Mouse (Mus musculus): ENCODE measurements around the gene Gm4871.

Gm4871 gene

GRCm38 (mm10) chr5:144990481-144990880 lies 42.1 kb downstream of the Gm4871 start:
- no peak for DNase-seq (ENCODE audit: low spot score in 2 of 2)

DNA sequence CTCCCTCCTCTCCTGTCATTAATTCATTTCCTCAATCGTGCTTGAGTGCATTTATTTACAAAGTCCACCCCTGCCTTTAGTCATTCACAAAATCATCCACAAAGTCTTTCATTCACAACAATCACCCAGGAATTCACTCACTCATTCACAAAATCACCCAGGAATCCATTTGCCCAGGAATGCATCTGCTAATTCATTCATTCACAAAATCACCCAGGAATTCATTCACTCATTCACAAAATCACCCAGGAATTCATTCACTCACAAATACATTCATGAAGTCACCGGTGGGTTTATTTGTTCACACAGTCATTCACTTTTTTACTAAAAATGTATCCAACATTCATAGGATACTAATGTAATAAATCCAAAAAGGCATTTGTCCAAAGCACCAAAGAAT lies 42.5 kb downstream of the Gm4871 start:
- no peak for DNase-seq (ENCODE audit: low spot score in 2 of 2)

GRCm38 (mm10) chr5:144989061-144989405 lies 43.5 kb downstream of the Gm4871 start:
- no peak for DNase-seq (ENCODE audit: low spot score in 2 of 2)

GRCm38 (mm10) chr5:144988340-144989060 lies 44.1 kb downstream of the Gm4871 start:
- no peak for DNase-seq (ENCODE audit: low spot score in 2 of 2)

DNA sequence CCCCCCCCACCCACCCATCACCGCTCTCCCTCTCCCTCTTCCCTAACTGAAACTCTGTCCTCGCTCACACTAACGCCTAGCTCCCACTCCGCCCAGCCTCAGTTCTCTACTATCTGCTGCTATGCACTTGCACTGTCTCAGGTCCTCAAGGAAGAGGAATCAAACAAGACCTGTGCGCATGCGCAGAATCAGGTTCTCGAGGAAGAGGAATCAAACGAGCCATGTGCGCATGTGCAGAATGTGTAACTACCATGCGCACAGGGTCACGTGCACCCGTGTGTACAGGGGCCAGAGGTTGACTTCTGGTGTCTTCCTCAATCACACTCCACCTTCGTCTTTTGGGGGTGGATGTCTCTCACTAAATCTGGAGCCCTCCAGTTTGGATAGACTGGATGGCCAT lies 45.0 kb downstream of the Gm4871 start:
- no peak for DNase-seq (ENCODE audit: low spot score in 2 of 2)

- no peak for DNase-seq (ENCODE audit: low spot score in 2 of 2)
Observed at GRCm38 (mm10) chr5:144984839-144985238, 47.7 kb downstream of the Gm4871 start.

DNA sequence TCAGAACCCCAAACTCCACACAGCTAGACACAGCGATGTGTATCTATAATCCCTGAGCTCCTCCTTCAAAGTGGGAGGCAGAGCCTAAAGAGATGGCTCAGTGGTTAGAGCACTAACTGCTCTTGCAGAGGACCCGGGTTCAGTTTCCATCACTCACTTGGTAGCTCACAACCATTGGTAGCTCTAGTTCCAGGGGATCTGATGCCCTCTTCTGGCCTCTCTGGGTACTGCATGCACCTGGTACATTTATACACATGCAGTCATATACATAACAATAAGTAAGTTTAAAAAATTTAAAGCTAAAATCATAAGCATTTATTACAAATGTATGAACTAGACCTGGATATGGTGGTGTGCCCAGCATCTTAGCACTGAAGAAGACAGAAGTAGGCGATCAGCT lies 49.3 kb downstream of the Gm4871 start:
- DNase-seq (ENCODE audit: low spot score in 2 of 2) = no peak
